Mouse (Mus musculus) bone marrow macrophage, adult 2 months (primary cell): ENCODE results near the gene Gm28308. TPM values are rescaled to one million over a fixed set of nuclear protein-coding genes. Genes with fewer than 3 reads are reported as not detected.

Experiments
- H3K27ac ChIP-seq: 2 replicates; pipeline ENCODE4 v1.5.1; 2012; ENCODE audit warnings: low read depth, low read length; ENCODE audit not compliant: insufficient read depth
- H3K4me1 ChIP-seq: 2 replicates; pipeline ENCODE4 v1.6.1; 2012; ENCODE audit warnings: low read length; ENCODE audit not compliant: control insufficient read depth, insufficient read depth
- H3K4me3 ChIP-seq: 2 replicates; pipeline ENCODE4 v1.5.1; 2012; ENCODE audit warnings: mild to moderate bottlenecking, low read length, moderate library complexity; ENCODE audit not compliant: insufficient read depth
- CTCF ChIP-seq: IDR thresholded peaks from 2 replicates; pipeline ENCODE4 v1.5.1; 2012; ENCODE audit warnings: low read depth, mild to moderate bottlenecking, low read length, moderate library complexity
- POLR2A ChIP-seq: IDR thresholded peaks from 2 replicates; pipeline ENCODE4 v1.6.1; 2012; ENCODE audit warnings: mild to moderate bottlenecking, low read depth, low read length, borderline replicate concordance
- polyA plus RNA-seq: library from polyadenylated mRNA; stranded (reverse); fragments of >200 nt; gene quantifications from 2 replicates; pipeline ENCODE4 v1.2.4, GENCODE M21; 2012; ENCODE audit not compliant: missing spikeins, insufficient read depth, insufficient read length

Gm28308 gene
- polyA plus RNA-seq, 1 experiment: not detected

- Histone ChIP-seq H3K27ac (no peak within 1 kb of the TSS), H3K4me3 (no peak within 1 kb of the TSS), H3K4me1 (no peaks in the 10 kb centered on the region)
- TF ChIP-seq POLR2A: no peak
These were observed 35.9 kb downstream of the Gm28308 start, which contains the start of gene 5730596B20Rik for GRCm38 (mm10) chr6:52177061-52177735. Gene 5730596B20Rik (plus strand): TSS chr6:52177498.

DNA sequence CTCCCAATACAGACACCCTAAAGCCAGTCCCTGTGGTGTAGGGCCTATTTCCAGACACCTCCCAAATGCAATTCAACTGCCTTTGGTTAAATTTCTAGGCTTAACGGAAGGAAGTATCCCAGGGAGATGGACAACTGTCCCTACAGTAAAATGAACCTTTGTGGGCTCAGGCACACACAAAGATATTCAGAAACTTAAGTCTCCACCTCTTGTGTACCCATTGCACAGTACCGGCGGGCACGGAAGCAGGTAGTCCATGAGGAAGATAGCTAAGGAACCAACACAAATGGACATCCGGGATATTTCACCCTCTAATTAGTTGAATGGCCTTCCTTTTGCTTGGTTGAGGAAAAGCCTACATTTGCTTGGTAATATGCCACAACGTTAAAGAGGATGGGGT lies 36.7 kb downstream of the Gm28308 start:
- no peak overlapping the region for H3K4me3 ChIP-seq
- H3K4me1 ChIP-seq: no peaks in the 10 kb centered on the region
- H3K27ac ChIP-seq: no peak overlapping the region
- TF ChIP-seq CTCF (no peak), POLR2A (no peak)

- H3K4me3 ChIP-seq: no peak overlapping the region
- H3K27ac ChIP-seq: no peak overlapping the region
- no peaks in the 10 kb centered on the region for H3K4me1 ChIP-seq
- TF ChIP-seq CTCF (no peak), POLR2A (no peak)
These were observed 37.3 kb downstream of the Gm28308 start for GRCm38 (mm10) chr6:52175864-52176263.

GRCm38 (mm10) chr6:52174968-52175751 lies 38.0 kb downstream of the Gm28308 start:
- TF ChIP-seq POLR2A (no peak), CTCF (no peak)
- no peak overlapping the region for H3K27ac ChIP-seq

GRCm38 (mm10) chr6:52173648-52174047 lies 39.5 kb downstream of the Gm28308 start:
- Histone ChIP-seq H3K4me1 (no peaks in the 10 kb centered on the region), H3K27ac (no peak overlapping the region), H3K4me3 (no peak overlapping the region)
- TF ChIP-seq CTCF: no peak
- TF ChIP-seq POLR2A: no peak

More at GRCm38 (mm10) chr6:52174968-52175751, 38.0 kb downstream of the Gm28308 start:
- no peaks in the 10 kb centered on the region for H3K4me1 ChIP-seq
- H3K4me3 ChIP-seq: no peak overlapping the region

DNA sequence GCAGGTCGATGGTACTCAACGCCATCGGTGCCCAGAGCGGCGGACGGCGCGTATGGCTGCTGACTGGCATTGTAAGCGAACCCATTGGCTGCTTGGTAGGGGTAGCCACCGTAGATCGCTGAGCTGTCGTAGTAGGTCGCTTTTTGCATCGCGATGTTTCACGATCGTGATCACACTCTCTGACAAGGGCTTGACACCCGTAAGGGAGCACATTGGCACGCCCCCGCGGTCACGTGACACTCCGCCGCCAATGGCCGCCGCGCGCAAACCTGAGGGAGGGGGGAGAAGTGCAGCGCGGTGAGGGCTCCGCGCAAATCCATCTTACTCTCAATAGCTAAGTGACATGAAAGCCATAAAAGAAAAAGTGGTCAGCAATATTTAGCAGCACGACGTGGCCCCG lies 40.6 kb downstream of the Gm28308 start:
- no peak for TF ChIP-seq POLR2A
- no peak for TF ChIP-seq CTCF
- Histone ChIP-seq H3K4me3 (no peak overlapping the region), H3K4me1 (no peaks in the 10 kb centered on the region), H3K27ac (no peak overlapping the region)

DNA sequence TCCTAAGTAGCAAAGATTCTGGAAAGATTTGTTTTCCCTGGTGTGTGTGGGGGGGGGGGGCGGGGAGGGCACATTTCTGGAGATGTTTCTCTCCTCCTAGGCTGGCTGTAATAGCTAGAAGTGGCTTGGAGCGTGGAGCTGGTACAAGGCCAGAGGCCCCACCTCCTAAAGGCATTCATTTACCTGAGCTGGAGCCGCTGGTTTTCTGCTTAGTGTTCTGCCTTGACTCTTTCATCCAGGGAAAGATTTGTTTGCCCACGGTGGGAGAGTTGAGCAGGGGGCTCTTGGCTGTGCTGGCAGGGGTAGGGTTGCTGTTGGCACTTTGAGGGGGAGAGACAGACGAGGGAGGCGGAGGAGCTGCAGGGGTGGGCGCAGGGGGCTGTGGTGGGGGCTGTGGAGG lies 41.2 kb downstream of the Gm28308 start:
- Histone ChIP-seq H3K4me1 (no peaks in the 10 kb centered on the region), H3K27ac (no peak overlapping the region)
- TF ChIP-seq CTCF: no peak
- TF ChIP-seq POLR2A: no peak

DNA sequence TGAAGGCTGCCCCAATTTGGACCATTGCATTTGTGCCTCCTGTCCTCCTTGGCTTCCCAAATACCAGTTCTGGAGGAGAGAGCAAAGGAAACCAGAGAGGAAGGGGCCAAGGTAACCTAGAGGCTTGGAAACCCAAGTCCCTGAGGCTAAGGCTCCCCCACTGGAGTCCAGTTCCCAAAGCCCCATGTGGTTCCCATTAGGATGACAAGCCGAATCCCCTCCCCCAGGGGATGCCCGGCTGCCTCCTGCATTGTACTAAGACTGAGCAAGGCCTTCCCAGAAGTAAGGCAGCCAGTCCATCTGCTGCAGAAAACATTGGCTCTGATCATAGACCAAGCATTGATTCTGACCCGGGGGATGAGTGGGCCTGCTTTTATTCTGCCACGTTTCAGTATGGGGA lies 41.8 kb downstream of the Gm28308 start:
- Histone ChIP-seq H3K4me3 (no peak overlapping the region), H3K27ac (no peak overlapping the region), H3K4me1 (no peaks in the 10 kb centered on the region)
- TF ChIP-seq POLR2A (no peak), CTCF (no peak)

More for the DNA sequence above, 41.2 kb downstream of the Gm28308 start:
- no peak overlapping the region for H3K4me3 ChIP-seq

GRCm38 (mm10) chr6:52170898-52171223 lies 42.3 kb downstream of the Gm28308 start:
- Histone ChIP-seq H3K4me3 (no peak overlapping the region), H3K27ac (no peak overlapping the region), H3K4me1 (no peaks in the 10 kb centered on the region)
- TF ChIP-seq CTCF (no peak), POLR2A (no peak)
